Comparison of ENCODE assay signal across 16 mouse cellular contexts in the genomic region with DNA sequence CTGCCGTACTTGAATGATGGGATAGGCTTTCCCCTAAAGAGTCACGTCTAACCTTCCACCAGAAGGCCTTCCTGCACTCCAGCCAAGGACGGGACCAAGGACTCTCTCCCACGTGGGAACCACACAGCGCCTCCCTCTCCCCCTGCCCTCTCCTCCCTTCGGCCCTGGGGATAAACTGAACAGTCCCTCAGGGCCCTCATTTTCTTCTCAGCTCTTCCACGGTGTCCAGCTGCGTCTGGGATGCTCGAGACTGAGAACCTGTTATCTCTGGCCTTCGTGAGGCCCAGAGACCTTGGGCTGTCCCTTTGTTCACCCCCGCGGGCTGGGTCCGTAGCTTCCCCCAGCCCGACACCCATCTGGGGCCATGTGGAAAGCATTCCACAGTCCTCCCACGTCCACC. TPM values are rescaled to one million over a fixed set of nuclear protein-coding genes. Genes with fewer than 3 reads are reported as not detected.
"Had no signal": no experiment of that assay in that cellular context is flagged by ENCODE, and none has a peak within 500 bp of the region (broad histone marks: within the 10 kb centered on the region; RNA-seq: fewer than 3 reads in every experiment).

No protein-coding gene starts in this region.

- H3K4me1 ChIP-seq: limb, embryonic 13.5 days; midbrain, embryonic 13.5 days; neural tube, embryonic 15.5 days had no signal

- H3K27ac ChIP-seq: kidney, postnatal 0 days; layer of hippocampus, adult 2 months; limb, embryonic 13.5 days; liver, embryonic 14.5 days; midbrain, embryonic 13.5 days; neural tube, embryonic 15.5 days had no signal

- H3K27me3 ChIP-seq: limb, embryonic 13.5 days; midbrain, embryonic 13.5 days; neural tube, embryonic 15.5 days had no signal

- H3K9me3 ChIP-seq: limb, embryonic 13.5 days; midbrain, embryonic 13.5 days; neural tube, embryonic 15.5 days had no signal

- DNase-seq: kidney, adult 9 months; kidney, postnatal 4 days; left cerebral cortex, postnatal 4 days; lung, adult 18-20 months; right cerebral cortex, adult 18-20 months; right cerebral cortex, postnatal 25 days; thymus, postnatal 4 days had no signal

- H3K36me3 ChIP-seq: limb, embryonic 13.5 days; midbrain, embryonic 13.5 days; neural tube, embryonic 15.5 days had no signal

- H3K4me3 ChIP-seq: layer of hippocampus, adult 2 months; limb, embryonic 13.5 days; midbrain, embryonic 13.5 days; myocyte; neural tube, embryonic 15.5 days had no signal

RNA-seq across cellular contexts. Expression of gene Ccdc173, which starts 20.8 kb away (rescaled TPM):
- polyA plus RNA-seq: liver, adult 2 months; small intestine, adult 2 months had no signal
